Mouse (Mus musculus): ENCODE results near the gene Ttll4.

Gene Ttll4

DNA sequence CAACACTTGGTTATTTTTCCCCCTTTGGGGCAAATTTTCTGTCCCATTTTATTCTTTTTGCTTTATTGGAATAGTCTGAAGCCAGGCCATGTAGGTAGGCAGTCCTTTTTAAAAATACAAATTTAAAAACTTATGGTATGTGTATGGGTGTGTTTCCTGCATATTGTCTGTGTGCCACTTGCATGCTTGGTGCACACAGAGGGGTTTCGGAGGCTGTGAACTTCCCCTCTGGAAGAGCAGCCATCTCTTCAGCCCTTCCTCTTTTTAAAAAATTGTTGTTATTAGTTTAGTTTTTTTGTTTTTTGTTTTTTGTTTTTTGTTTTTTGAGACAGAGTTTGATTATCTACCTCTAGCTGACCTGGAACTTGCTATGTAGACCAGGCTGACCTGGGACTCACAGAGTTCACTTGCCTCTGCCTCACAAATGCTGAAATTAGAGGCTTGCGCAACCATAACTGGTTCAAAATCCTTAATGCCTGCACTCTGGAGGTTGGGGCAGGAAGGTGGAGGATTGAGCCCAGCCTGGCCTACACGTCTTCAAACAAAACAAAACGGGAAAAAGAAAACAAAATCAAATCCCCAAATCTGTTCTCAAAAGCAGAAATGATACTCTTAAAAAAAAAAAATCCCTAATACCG, 51.0 kb downstream of the Ttll4 start:
- no peak for DNase-seq (ENCODE audit: low spot score)

DNA sequence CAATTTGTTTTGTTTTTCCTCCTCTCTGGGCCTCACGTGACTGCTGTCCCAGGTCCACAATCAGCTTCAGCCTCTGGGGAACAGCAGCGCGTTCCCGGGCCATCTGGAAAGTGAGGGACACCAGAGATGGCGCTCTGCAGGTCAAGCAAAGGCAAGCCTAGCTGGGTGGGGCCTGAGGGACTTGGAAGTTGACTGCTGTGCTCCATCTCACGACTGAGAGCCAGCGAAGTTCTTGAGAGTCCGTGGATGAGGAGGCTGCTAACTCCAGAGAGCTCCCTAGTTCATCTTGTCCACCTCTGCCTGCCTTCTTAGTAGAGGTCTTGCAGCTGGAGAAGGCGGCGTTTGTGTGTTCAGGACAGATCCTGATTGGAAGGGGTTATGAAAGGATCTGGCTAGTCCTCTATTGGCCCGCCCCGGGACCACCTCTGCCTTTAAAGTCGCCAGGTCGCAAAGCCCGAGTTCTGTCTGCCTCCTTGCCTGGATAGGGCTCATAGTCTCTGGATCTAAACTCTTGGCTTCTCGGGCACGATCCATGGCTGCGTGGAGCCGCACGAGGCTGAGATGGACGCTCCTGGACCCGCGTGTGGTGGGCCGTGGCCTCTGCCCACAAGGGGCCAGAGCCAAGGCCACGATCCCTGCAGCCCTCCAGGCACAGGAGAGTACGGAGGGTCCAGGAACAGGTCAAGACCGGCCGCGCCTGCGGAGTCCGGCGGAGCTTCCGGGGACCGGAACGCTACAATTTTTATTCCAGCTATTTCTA, 51.7 kb downstream of the Ttll4 start, which contains the start of gene Cyp27a1:
Cyp27a1 (plus strand) TSS at position 476 of the 760 bp plus-strand sequence.
- no peak for DNase-seq (ENCODE audit: low spot score)

DNA sequence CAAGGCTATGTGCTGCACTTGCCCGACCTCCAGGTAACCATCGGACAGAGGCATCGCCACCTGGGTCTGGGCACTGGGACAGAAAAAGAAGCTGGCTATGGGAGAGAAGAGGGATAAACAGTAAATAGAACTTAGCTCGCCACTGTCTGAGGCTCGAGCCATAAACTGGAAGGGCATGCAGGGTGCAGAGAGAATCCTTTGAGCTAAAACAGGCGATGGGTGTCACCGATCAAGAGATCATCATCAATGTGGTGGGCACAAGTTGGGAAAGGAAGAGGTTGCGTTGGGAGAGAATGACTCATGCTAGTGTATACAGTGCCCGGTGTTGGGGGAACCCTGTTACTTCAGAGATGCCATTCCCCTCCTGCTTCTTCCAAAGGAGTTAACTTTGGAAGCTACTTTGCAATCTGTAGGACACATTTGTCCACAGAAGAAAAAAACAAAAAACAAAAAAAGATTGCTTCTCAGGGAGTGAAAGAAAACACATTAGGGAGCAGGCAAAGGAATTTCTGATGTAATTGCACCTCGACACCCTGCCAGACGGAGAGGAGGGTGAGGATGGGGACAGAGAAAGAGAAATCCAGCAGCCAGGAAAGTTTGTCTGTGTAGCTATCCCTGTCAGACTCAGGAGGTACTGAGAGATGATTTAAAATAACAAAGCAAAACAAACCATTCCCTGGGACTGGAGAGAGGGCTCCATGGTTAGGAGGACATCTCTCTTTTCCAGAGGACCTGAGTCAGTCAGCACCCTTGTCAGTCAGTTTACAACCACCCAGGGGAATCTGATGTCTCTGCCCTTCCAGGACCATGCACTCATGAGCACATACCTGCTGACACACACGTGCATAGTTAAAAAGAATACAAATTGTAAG, 52.5 kb downstream of the Ttll4 start:
- no peak for DNase-seq (ENCODE audit: low spot score)

DNA sequence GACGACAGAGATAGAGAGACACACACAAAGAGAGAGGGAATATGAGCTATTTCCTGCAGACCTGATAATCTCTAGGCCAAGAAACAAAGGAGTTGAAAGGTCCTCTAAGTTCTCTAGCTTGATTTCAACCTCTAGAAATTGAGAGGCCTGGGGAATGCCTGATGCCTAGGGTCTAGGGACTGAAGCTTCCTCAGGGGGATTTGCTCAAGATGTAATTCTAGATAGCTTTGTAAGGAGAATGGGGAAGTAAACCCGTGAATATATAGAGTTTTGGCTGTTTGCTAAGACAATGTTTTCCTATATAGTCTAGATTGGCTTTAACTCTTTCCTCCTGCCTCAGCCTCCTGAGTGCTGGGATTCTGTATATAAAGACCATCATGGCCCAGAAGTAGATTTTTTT, 53.4 kb downstream of the Ttll4 start:
- DNase-seq (ENCODE audit: low spot score) = no peak

DNA sequence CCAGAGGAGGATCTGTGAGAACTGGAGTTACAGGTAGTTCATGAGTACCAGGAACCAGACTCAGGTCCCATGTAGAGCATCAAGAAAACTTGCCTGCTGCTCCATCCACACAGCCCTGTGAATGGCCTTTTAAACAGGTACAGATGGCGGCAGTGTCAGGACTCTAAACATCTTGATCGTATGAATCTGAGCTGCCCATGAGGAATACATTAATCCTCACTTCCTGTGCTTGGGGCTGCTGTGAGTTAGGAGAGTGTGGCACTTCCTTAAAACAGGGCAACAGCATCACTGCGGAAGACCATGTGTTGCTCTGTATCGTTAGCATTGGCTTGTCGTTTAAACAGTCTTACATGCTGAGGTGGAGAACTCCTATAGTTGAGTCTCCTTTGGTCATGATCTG, 53.9 kb downstream of the Ttll4 start:
- DNase-seq (ENCODE audit: low spot score) = no peak

DNA sequence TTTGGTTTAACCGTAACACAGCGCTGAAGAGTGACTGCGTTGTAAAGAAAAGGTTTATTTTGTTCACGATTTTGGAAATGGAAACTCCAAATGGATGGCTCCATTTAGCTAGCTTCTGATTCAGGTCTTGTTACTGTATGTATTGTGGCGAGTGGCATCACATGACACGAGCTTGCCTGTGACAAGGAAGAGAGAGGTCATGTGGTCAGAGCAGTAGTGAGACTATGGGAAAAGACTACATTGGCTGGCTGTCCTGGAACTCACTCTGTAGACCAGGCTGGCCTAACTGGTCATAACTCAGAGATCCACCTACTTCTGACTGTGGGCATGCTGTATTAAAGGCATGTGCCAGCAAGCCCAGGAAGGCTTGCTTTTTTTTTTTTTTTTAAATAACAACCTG, 54.3 kb downstream of the Ttll4 start:
- no peak for DNase-seq (ENCODE audit: low spot score)

DNA sequence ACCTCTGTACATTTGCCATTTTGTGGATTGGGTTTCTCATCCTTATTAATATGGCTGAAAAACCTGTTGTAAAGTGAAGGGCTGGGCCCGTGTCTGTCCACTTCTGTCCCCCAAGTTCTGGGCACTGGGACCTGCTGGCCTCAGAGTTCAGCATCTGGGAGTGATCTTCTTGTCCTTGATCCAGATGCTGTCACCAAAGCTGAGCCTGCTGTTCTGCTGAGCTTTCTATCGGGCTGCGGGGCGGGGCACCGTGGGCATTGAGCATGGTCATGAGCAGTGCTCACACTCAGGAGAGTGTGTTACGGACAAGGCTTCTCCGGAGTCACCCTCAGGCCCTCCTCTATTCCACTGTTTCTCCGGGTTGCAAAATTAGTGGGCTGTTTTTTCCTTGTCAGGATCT, 56.6 kb downstream of the Ttll4 start:
- no peak for DNase-seq (ENCODE audit: low spot score)

DNA sequence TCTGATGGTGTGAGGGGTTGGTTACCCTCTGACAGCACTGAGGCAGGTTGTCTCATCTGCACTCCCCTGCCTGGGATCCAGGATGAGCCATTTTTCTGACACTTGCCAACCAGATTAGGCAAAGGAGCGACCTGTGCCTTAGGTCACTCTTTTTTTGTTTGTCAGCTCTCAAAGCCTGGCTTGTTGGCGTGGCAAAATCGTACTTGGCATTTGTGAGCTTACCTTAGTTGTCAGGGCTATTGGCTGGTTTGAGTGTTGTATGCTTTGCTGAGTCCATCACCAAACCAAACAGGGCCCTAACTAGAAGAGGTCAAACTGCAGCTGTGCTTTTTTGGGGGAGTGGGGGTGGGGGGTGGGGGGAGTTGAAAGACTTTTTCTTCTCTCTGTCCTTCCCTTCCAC, 57.7 kb downstream of the Ttll4 start:
- DNase-seq (ENCODE audit: low spot score) = no peak

DNA sequence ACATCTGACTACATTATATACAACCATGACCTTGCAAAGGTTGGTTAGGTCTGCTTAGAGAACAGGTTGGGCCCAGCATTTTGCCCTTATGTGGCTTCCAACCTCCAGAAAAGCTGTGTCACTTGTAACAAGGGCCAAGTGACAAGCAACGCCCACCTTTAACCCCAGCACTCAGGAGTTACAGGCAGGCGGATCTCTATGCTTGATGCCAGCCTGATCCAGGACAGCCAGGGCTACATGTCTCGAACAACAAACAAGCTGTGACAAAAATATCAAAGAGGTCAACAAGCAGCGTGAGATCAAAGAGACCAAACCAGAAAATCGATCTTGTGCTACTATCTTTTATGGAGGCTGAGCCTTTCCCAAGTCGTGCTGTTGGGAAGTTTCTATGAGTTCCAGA, 60.1 kb downstream of the Ttll4 start:
- no peak for DNase-seq (ENCODE audit: low spot score)

DNA sequence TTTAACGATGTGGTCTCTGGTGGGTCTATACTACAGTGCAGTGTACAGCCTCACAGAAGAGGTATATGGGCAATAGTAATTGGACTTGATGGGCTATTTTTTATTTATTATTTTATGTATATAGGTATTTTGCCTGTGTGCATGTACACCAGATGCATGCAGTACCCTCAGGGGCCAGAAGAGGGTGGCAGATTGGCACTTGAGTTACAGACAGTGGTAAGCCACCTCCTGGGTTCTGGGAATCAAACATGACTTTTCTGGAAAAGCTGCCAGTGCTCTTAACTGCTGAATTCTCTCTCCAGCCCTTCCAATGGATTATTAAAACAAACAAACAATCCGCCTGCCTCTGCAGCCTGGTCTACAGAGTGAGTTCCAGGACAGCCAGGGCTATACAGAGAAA, 62.2 kb downstream of the Ttll4 start:
- no peak for DNase-seq (ENCODE audit: low spot score)

DNA sequence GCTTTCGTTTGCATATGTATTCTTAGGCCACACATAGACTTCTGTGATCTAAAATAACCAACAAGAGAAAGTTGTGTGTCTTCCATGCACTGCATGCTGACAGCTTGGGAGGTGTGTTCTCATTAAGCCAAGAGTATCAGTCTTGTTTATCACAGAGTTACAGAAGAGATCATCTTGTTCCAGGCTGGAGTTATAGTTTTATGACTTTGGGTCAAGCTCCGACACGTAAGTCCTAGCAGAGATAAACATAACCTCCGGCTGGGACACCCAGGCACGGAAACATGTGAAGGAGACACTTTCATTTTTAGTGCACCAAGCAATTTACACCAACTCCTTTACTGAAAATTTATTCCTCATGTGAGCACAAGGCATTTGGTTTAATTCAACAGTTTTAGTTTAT, 64.6 kb downstream of the Ttll4 start:
- DNase-seq (ENCODE audit: low spot score) = no peak

DNA sequence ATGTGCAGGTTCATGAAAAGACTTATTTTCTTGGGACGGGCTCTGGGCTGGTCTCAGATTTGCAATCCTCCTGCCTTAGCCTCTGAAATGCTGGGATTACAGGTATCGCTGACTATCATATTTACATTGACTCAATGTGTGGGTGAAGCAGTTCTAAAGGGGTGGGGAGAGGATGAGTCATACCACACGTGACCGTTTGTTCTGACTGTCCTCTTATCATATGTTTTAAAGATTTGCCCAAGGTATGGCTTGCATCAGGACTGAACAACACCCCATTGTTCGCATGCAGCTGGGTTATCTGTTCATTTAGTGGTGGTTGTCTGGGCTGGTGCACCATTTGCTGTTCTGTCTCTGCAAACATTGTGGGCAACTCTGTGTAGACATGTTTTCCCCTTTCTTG, 65.1 kb downstream of the Ttll4 start:
- no peak for DNase-seq (ENCODE audit: low spot score)

DNA sequence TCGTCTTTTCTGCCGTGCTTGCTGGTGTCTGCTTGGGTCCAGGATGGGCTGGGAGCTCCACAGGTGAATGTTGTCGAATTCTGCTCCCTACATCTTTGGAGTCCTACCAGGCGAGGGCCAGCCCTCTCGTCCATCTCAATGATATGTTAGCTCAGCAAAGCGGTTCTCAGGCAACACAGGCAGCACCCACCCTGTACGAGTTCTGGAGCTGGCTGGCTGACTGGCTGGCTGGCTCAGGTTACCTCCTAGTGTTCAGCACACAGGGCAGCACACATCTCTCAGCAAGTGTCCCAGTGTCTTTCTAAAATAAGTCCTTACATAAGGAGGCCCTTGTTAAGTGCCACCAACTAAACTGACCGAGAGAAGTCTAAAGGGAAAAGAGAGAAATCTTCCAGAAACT, 66.9 kb downstream of the Ttll4 start:
- DNase-seq (ENCODE audit: low spot score) = no peak

DNA sequence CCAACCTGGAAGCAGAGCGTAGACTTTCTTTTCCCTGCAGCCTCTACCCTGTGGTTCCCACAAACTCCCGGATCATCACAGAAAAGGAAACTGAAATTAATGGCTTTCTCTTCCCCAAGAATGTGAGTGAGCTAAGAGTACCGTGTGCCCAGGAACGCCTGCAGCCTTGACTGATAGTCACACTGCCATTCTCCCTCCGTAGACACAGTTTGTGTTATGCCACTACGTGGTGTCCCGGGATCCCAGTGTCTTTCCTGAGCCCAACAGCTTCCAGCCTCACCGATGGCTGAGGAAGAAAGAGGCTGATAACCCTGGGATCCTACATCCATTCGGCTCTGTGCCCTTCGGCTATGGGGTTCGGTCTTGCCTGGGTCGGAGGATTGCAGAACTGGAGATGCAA, 75.4 kb downstream of the Ttll4 start:
- no peak for DNase-seq (ENCODE audit: low spot score)

DNA sequence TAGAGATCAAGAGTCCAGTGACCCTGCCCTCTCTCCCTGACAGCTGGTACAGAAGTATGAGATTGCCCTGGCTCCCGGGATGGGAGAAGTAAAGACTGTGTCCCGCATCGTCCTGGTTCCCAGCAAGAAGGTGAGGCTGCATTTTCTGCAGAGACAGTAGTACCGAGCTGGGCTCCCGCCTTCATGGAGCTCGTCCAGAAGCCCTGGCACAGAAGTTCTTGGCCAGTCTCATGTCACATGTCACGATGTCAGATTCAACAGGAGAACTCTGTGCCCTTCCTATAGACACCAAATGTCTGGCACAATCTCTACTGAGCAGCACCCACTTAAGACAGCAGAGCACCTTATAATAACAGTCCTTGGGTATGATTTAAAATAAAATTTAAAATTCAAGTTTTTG, 76.0 kb downstream of the Ttll4 start:
- DNase-seq (ENCODE audit: low spot score) = no peak

DNA sequence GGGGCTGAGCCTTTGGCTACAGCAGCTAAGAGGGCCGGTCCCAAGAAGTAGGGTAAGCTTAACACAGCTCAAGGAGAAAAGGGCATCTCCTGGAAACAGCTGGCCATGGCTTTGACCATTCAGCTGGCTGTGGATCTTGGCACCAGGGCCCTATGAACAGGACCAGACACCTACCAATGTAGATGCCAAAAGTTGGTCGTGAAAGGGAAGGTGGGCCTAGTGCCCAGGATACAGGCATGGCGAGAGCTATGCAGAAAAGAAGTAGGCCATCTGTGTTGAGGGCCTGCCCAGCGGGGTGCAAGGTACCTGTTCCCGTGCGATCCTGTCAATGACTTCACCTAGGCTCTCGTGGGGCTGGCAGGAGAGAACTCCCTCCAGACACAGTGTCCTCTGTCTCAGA, 79.3 kb downstream of the Ttll4 start:
- DNase-seq (ENCODE audit: low spot score) = no peak

DNA sequence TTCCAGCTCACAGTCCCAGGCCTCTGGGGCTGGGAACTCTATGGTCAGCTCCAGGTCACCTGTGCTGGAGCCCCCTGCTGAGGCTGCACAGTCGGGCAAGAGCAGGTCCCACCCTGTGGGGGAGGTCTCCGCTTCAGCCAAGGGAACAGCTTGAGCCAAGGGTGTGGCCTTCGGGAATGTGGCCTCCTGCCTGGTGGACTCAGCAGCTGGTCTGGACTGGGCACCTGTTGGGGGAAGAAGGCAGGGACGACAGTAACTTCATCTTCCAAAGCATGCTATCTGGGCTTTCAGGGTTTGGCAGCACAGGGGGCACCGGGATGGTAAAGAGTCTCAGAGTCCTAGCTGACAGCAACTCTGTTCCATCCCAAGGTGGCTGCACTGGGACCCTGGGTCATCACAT, 85.8 kb downstream of the Ttll4 start:
- no peak for DNase-seq (ENCODE audit: low spot score)

DNA sequence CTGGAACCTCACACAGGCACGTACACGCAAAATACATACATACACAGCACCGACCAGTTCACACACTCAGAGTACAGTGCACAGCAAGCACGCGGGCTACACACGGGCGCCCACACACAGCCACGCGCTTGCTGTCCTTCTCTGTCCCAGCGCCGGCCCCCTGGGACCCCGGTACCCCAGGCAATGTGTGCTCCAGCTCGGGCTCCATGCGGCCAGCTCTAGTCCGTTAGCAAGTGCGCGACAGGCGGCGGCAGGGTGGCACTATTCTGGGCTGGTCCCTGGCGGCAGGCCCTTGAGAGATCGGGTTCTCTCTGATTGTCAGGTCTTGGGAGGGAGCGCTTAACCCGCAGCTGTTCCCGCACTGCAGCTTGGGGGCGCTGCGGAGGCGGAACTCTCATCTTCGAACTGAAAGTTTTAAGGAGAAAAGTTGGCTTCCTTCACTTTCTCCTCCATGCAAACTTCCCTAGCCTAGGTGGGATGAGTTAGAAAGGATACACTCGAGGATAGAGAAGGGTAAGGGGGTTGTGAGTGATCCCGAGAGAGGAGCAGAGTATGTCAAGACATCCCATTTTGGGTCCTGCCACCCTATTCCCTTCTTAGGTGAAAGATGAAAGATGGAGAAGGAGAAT, 87.2 kb downstream of the Ttll4 start, which contains the start of gene Prkag3:
Prkag3 (minus strand) TSS at position 579 of the 629 bp plus-strand sequence.
- no peak for DNase-seq (ENCODE audit: low spot score)

DNA sequence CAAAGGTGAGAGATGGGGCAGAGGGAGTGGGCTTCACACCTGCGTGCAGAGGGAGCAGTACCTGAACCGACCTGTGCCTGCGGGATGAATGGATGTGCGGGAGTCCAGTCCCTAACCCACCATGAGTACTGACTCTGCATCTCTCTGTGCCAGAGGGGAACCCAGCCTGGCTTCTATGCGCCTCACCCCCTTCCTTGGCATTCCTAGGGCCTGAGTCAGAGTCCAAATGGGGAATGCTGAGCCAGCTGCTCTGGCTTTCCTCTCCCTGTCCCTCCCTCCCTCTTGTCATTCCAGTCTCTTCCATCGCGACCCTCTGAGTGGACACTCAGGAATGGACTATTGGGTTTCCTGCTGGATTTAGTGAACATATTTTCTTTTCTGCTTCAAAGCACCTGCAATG, 87.8 kb downstream of the Ttll4 start:
- no peak for DNase-seq (ENCODE audit: low spot score)

DNA sequence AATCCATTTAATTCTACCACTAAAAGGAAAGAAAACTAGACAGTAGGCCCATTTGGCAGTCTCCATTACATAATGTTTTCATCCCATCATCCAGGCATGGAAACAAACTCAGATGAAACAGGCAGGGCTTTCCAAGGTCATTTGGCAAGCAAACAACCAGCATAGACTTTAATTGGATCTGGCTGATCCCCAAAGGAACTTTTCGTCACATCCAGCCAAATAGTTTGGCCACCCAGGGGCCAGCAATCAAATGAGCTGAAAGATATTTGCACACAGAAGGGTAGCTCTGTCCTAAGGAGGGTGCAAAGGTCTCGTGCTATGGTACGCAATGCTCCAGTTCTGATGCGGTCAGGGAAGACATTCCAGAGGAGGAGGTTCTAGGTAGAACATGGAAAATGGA, 89.1 kb downstream of the Ttll4 start:
- no peak for DNase-seq (ENCODE audit: low spot score)

DNA sequence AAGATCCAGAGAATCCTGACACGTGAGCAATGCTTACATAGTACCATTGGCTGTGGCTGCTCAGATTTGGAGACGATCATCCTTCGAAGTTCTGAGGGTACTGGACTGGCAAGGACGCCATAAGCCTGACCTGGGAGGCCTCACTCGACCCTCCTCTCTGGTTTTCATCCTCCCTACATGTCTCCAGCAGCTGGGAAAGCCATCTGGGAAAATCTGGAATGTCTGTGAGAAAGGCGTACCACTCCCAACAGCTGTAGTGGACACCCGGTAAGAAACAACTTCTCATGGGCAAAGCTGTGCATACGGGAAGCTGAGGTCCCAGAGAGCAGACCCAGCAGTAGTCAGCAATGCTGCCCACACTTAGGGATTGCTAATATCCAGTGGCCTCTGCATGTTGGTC, 90.6 kb downstream of the Ttll4 start:
- DNase-seq (ENCODE audit: low spot score) = no peak

DNA sequence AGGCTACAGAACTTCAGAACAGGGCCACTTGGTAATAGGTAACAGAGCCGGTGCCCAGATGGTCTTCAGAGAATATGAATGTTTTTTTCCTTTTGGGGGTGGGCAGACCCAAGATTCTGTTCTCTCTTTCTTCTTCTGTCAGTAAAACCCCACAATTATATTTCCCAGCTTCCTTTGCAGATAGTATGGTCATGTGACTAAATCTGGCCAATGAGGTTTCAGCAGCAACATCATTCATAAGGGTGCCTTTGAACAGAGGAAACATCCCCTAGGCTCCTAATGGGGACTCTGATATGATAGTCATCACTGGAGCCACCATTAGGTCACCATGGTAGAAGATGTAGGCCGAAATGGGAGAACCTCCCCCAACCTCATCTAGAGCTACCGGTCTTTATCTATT, 91.3 kb downstream of the Ttll4 start:
- no peak for DNase-seq (ENCODE audit: low spot score)
